Mouse (Mus musculus) left cerebral cortex, postnatal 10 days (tissue): ENCODE data around the gene Mgat4a. TPM values are rescaled to one million over a fixed set of nuclear protein-coding genes. Genes with fewer than 3 reads are reported as not detected.
A peak's percentile ranks its signal among the peaks of the same experiment; 100 is the strongest.

Experiments
- DNase-seq, 2 experiments: peaks; one replicate each; pipeline ENCODE4 v3.0.0; 2021 to 2022; ENCODE audit warnings: low spot score in 2 of 2, mixed read lengths in 1 of 2; ENCODE audit errors: extremely low spot score in 1 of 2
- intact Hi-C: fragments of 180-260 bp; cut with DNase I; formaldehyde crosslinking; loops from one replicate; pipeline ENCODE4 v1.15.1; 2025
- total RNA-seq, 2 experiments: library from RNA; stranded (reverse); gene quantifications; 2 replicates each; pipeline ENCODE4 v1.2.3; 2021

The Mgat4a gene
- total RNA-seq, 2 experiments from 2014 or later: 28.9 to 29.6 TPM

- no peak for DNase-seq
- intact Hi-C loops: no loop called here
These were observed 63.6 kb downstream of the Mgat4a start for GRCm38 (mm10) chr1:37477250-37477649.

DNA sequence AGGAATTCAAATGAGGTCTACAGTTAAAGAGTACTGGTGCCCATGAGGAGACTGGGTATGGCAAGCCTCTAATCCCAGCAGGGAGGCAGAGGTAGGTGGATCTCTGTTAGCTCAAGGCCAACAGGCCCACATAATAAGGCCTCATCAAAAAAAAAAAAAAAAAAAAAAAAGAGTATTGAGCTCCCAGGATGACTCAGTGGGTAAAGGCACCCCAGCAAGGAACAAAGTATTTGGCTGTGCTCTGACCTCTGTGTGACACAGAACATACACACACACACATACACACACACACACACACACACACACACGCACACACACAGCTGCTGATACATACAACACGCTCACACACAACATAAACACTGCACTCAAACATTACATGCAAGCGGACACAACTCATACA is 65.5 kb downstream of the Mgat4a start:
- intact Hi-C loops: no loop called here
- DNase-seq: no peak

DNA sequence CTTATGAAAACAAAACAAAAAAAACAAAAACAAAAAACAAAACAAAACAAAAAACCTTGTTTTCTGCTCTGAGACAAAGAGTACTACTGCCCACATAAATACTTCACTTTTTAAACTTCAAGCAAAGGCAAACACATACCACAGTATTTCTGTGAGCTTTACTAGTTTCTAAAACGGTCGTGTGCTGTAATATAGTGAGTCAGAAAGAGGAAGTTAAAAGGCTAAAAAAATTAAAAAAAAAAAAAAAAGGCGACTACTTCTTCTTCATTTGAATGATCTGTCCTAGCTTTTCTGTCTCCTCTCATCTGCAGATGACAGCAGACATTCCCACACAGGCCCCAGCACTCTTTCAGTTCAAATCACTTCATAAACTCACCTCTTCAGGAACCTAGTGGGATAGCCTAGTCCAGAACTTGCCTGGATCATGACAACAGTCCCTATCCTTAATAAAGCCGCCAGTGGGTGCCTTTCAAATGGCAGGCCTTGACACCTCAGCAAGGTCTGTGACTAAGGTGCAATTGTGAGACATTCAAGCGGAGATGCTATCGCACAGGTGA is 66.1 kb downstream of the Mgat4a start:
- intact Hi-C loops: loop anchor here (5.0 kb wide), 1 partner anchor 163 kb away; no protein-coding TSS in a partner anchor
- no peak for DNase-seq

DNA sequence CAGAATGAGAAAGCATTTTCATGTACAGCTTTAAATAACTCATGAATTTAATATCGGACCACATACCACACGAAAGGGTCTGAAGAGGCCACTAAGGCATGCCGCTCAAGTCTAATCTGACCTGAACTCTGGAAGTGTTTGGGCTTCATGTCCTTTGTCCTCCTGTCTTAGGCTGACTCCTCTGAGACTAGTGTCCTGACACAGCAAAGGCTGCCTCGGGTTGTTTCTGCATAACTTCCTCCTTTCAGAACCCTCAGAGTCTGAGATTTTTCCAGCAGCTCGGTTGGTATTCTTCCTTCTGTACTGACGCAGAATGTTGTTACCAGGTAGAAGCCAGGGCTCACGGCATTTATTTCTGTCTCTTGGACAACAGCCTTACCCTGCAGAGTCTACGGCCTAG is 66.8 kb downstream of the Mgat4a start:
- intact Hi-C loops: loop anchor here (5.0 kb wide), 1 partner anchor 163 kb away; no protein-coding TSS in a partner anchor
- no peak for DNase-seq

GRCm38 (mm10) chr1:37473251-37473650 is 67.6 kb downstream of the Mgat4a start:
- DNase-seq: no peak
- intact Hi-C loops: loop anchor here (5.0 kb wide), 1 partner anchor 164 kb away; no protein-coding TSS in a partner anchor

DNA sequence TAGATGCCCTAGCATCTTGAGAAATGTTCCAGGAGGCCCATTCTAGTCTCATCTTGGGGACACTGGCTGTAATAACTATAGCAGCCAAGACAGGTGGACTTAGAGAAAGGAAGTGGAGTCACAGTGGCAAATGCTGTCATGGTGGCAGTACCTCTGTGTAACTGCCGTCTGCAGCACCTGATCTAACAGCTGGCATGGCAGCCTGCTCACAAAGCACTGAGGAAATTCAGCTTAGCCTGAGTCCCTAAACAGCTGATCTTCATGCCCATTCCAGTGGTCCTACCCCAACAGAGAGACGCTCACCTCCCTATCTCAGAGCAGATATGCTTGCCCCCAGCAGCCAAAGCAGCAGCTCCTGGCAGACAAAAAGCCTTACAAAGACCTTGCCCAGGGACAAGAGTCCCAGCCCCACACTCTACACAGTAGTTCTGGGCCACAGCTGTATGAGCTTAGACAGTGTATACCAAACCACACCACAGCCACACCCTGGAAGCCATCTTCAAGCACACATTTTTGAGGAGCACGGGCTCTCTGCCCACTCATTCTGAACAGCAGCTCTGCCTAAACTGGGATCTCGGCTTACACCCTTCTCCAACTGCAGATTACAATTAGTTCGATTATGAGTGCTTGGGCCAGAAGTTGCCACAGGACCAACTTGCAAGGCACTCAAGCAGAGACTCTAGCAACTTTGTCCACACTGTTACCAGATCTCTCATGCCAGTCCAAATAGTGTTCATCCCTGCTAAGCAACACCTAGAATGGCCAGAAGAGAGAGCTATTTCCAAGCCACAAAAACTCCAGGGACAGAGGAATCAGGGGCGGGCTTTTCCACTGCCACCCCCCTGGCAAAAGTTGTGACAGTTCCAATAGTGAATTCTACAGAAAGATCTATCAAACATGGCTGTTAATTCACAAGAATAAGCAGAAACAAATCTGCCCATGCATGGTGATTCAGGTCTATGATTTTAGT is 69.4 kb downstream of the Mgat4a start:
- intact Hi-C loops: loop anchor here (5.0 kb wide), 1 partner anchor 166 kb away; no protein-coding TSS in a partner anchor
- no peak for DNase-seq

- intact Hi-C loops: no loop called here
- DNase-seq: no peak
These were observed 71.8 kb downstream of the Mgat4a start for GRCm38 (mm10) chr1:37469007-37469406.

DNA sequence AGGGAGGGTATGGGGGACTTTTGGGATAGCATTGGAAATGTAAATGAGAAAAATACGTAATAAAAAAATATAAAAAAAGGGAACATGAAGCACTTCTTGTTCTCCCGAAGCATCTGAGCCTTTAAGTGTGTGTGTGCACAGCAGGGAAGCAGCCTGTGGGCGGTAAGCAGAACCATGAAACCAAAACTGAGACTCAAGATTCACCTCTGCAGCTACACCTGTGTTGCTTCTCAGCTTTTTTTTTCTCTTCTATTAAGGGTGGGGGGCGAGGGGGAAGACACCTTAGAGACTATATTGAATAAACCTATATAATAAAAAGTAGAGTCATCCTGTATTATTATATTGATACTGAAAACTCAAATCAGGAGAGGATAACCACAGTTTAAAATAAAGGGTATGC is 73.0 kb downstream of the Mgat4a start:
- intact Hi-C loops: no loop called here
- no peak for DNase-seq

DNA sequence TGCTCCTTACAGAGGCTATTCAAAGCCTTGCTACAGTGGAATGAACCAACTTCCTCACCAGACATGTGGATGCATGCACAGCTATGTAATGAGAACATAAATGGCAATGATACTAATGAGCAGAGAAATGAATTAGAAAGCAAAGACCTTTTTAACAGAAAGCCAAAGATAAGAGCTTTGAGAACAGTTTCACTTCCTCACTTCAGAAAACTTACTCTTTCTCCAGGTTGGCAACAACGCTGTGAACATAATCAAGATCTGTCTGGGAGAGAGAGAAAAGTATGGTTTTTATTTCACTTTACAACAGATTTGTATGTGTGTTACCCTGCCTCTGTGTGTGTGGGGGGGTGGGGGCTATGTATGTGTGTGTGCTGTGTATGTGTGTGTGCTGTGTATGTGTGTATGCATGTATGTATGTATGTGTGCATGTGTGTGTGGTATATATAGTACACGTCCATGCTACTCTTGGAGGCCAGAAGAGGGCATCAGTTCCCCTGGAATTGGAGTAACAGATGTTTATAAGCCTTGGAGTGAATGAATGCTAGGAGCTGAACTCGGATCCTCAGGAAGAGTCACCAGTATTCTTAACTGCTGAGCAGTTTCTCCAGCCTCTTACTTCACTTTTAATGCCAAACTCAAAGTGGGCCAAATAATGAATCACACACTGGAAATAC is 74.4 kb downstream of the Mgat4a start:
- no peak for DNase-seq
- intact Hi-C loops: no loop called here

DNA sequence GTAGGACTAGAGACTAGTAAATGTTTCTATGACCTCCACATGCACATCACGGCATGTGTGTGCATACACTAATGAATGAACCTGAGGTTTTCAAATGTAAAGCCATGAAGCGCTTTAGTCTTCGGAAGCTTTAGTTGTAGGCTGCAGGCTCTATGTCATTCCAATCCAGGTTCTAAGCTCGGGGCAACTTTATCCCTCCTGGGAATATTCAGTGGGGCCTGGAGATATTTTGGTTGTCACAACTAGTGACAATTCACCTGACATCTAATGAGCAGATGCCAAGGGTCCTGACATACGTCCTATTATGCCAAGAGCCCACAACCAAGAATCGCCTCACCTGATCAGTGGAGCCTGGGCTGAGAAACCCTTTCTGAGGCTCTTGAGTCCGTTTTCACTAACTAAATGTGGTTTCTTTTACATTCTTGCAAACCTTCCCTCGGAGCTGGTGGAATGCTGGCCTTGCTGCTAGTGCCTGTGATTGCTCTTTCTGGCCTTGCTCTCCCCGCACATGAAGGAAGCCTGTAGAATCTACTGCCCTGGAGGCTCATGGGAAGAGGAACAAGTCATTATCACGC is 75.9 kb downstream of the Mgat4a start:
- intact Hi-C loops: no loop called here
- DNase-seq: no peak

- no peak for DNase-seq
- intact Hi-C loops: no loop called here
These were observed 83.3 kb downstream of the Mgat4a start for GRCm38 (mm10) chr1:37457546-37457945.

DNA sequence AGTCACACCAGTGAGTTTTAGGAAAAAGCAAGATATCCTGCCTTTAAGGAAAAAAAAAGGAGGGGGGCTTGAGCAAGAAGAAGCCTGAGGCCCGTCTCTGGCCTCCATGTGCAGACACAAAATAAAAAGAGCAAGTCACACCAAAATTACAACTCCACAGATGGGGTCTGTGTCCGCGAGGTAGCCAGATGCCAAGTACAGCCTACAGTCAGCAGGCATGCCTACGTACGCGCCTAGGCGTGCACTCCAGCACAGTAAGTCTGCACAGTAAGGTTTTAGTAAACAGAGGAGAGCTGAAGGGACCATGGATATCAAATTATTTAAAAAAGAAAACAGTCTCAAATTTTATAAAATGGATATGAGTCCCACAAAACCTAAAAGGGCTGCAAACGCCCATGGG is 89.5 kb downstream of the Mgat4a start:
- DNase-seq: no peak
- intact Hi-C loops: no loop called here

DNA sequence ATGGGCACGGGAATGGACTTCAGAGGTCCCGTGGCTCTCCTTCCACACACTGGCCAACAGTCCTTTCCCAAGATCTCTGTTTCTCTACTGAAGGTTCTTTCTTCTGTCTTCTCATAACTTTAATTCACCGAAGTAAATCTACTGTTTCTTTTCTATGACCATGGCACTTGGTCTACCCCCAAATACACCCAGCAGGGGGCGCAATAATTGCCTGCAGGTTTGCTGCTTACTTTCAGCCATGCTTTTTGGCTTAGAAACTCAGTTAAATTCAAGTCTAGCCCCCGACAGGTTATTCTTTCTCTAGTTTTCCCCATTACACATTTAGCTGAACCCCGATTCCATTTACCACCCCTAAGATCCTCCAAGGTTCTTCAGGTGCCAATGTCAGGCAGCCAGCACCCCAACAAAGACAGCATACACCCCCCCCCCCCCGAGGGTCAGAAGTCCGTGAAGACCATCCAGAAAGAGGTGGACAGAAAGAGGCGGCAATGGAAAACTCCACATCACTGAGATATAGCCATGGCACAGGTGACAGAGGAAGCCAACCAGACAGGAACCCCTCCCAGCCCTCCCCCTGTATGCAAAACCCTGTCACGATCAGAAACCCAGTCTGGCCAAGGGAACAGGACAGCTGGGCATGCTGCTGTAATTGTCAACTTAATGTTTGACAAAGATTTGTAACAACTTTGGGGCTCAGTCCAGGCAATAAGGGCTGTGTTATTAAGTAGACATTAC is 92.3 kb downstream of the Mgat4a start:
- peak in 1 of 2 experiments; percentile 66 for DNase-seq

DNA sequence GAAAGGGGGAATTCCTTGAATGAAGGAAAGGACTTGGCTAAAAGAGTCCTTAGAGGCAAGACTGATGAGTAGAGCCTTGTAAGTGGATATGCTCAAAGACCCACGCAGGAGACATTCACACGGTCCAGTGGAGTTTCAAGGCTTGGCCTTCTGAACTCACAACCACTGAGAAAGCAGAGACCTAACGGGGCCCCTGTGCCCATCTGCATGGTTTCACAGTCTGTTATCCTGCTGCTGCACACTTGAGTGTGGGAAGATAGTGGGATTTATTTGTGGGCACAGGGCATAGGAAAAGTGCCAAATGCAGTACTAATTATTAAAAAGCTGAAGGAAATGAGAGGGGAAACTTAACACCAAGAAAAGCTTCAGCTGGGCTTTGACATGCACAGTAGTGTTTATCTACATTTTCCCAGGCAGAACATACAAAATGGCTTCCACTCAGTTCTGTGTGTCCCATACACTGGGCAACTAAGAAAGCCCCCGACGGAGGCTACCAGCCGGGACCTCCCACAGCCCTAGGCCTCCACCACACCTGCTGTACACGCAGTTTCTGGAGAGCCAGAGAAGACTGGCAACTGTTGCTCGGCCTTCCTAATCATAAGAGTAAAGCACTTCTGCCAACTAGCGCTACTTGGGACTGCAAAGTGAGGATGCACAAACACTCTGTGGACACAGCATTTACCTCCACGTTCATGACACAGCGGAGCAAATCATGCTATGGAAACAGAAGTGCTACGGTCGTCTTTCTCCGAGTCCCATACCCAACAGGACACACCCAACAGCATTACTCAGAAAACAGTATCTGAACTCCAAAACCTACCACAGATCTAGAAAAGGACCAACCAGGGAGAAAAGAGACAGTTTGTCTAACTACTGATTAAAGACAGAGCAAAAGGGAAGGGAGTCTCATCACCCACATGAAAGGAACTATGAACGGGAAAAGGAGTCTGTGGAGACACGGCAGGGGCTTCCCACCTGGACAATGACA is 97.7 kb downstream of the Mgat4a start:
- no peak for DNase-seq
- intact Hi-C loops: no loop called here

More for the DNA sequence above, 92.3 kb downstream of the Mgat4a start:
- intact Hi-C loops: loop anchor here (5.0 kb wide), 1 partner anchor 189 kb away; no protein-coding TSS in a partner anchor

DNA sequence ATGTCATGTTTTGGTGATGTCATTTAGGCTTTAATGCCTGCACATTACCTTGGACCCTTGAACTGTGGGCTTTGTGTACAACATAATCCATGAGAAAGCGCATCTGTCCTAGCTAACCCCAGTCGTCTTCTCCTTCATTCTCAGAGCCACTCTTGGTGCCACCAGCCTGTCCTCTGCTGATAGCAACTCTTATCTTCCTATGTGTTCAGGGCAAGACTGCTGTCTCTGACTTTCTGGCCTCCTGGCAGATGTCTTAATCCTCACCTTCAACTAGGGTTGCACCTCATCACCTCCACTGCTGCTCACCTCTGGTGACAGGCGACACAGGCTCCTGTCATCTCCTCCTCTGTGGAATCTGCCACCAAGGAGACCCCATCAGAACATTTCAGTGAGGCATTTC is 104.4 kb downstream of the Mgat4a start:
- DNase-seq: no peak
- intact Hi-C loops: no loop called here

DNA sequence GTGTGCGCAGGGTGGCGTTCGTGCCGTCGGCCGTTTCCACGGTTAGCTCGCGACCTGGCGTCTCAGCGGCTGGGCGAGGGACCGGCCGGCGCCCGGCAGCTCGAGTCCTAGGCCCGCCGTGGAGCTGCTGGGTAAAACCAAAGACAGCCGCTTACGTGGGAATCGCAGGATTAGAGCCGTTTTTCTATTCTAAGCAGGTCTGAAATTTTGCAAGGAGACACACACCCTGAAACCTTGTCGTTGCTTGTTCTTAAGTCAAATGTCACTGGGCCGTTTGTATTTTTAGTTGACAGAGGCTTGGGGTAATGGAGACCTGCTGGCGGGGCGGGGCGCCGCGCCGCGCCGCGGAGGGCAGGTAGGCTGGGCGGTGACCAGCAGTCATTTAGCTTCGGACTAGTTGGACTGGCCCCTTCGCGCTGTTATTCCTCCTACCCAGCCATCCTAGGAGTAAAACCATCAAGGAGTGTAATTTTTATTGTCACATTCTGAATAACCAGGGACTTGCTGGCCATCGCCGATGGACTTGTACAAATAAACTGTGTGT is 110.4 kb downstream of the Mgat4a start:
- DNase-seq: no peak
- intact Hi-C loops: no loop called here
